Mouse (Mus musculus) embryonic facial prominence, embryonic 14.5 days (tissue): ENCODE results near the gene Serpinf1. TPM values are rescaled to one million over a fixed set of nuclear protein-coding genes. Genes with fewer than 3 reads are reported as not detected.

Source experiments
- ATAC-seq: fragments of 200-750 bp; cut with Nextera tagmentation; 2 replicates; pipeline ENCODE4 v1.8.0; 2017; ENCODE audit warnings: low read depth, moderate number of reproducible peaks, moderate TSS enrichment
- DNase-seq: peaks from one replicate; pipeline ENCODE4 v3.0.0-alpha.2; 2015; ENCODE audit warnings: low spot score
- H3K27ac ChIP-seq: fragments of 300-500 bp; sonication (generic); replicated peaks from 2 replicates; pipeline ENCODE4 v1.5.1; 2014; ENCODE audit warnings: low read depth, mild to moderate bottlenecking, low read length, moderate library complexity
- H3K27me3 ChIP-seq: fragments of 300-500 bp; sonication (generic); replicated peaks from 2 replicates; pipeline ENCODE4 v1.6.1; 2014; ENCODE audit warnings: low read length; ENCODE audit not compliant: control insufficient read depth, insufficient read depth
- H3K36me3 ChIP-seq: fragments of 300-500 bp; sonication (generic); 2 replicates; pipeline ENCODE4 v1.6.1; 2014; ENCODE audit warnings: low read length, mixed read lengths; ENCODE audit not compliant: control insufficient read depth, insufficient read depth
- H3K4me1 ChIP-seq: fragments of 300-500 bp; sonication (generic); 2 replicates; pipeline ENCODE4 v1.6.1; 2014; ENCODE audit warnings: antibody characterized with exemption, low read length; ENCODE audit not compliant: control insufficient read depth, insufficient read depth
- H3K4me2 ChIP-seq: fragments of 300-500 bp; sonication (generic); 2 replicates; pipeline ENCODE4 v1.6.1; 2014; ENCODE audit warnings: low read depth, mild to moderate bottlenecking, low read length, moderate library complexity, mixed read lengths
- H3K4me3 ChIP-seq: fragments of 300-500 bp; sonication (generic); 2 replicates; pipeline ENCODE4 v1.5.1; 2014; ENCODE audit warnings: low read depth, mild to moderate bottlenecking, low read length
- H3K9ac ChIP-seq: fragments of 300-500 bp; sonication (generic); 2 replicates; pipeline ENCODE4 v1.6.1; 2014; ENCODE audit warnings: low read depth, mild to moderate bottlenecking, low read length, moderate library complexity, mixed read lengths
- H3K9me3 ChIP-seq: fragments of 300-500 bp; sonication (generic); 2 replicates; pipeline ENCODE4 v1.6.1; 2016; ENCODE audit warnings: low read length; ENCODE audit not compliant: control insufficient read depth
- WGBS: fragments of 180-500 bp; shearing (Covaris S2); extraction: QIAGEN DNeasy Blood & Tissue Kit; methylation state at CpG from one replicate; pipeline ENCODE4 v1.1.7; 2014; 5-methylcytosine and 5-hydroxymethylcytosine counted together
- polyA plus RNA-seq: library from polyadenylated mRNA; unstranded; fragments of >200 nt; fragmentation: Nextera tagmentation; extraction: Ambion mirVana; gene quantifications from 2 replicates; pipeline ENCODE4 v1.2.1, GENCODE M21; 2014

The Serpinf1 gene
- polyA plus RNA-seq, 1 experiment from 2014 or later: 373 TPM

DNA sequence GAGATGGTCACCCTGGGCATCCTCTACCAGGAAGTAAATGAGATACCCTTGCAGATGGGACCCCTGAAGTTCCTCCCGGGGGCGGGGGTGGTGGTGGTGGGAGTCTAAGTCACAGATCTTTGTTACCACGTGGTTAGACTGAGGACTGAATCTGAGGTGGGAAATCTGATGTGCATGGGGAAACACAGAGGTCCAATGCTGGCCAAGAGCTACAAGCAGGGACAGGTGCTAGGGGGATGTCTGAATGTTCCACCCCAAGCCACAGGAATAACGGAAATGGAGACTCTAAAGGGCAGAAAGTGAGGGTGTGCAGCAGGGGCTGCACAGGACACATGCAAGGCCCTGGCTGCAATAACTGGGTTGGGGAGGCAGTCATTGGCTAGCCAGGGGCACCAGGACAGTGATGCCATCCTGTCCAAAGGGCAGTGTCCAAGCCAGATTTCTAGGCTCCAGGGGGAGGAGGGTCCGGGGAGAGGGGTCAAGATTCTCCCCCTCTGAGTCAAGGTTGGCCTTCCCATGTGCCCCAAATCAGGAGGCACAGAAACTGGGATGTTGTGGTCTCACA is 1.6 kb downstream of the Serpinf1 start:
- H3K9me3 ChIP-seq: no peaks in the 10 kb centered on the region
- WGBS: 27% methylated on average over 5 of the region's 5 CpGs
- H3K4me3 ChIP-seq: peak overlapping the region; percentile 52
- H3K27ac ChIP-seq: peak overlapping the region; percentile 70
- H3K36me3 ChIP-seq: 0 out of 2 replicates have a peak, but pooled peaks cover under 1% of the 10 kb centered on the region
- H3K4me1 ChIP-seq: peaks cover 25% of the 10 kb centered on the region
- H3K9ac ChIP-seq: peak overlapping the region; percentile 31; the same call in 1 of the 2 replicates
- ATAC-seq: no peak
- H3K4me2 ChIP-seq: peak overlapping the region; percentile 63
- DNase-seq: no peak
- no peaks in the 10 kb centered on the region for H3K27me3 ChIP-seq

DNA sequence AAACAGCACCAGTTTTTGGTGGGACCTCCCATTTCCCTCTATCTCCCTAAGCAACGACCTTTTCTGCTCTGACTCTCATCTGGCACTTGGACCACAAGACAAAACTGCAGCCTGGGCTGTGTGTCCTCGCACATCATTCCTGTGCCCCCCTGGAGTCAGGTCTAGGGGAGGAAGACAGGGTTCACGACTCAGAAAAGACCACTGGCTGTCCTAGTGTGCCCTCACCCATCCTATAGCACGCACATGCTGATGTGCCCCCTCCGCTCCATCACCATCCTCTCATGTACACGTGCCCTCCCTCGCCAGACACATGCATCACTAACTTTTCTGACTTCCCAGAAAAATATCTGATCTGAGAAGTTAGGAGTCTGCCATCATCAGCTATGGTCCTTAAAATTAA is 2.5 kb downstream of the Serpinf1 start:
- peaks cover 9% of the 10 kb centered on the region for H3K36me3 ChIP-seq
- no peak overlapping the region for H3K4me3 ChIP-seq
- no peak overlapping the region; the same call in 1 of the 2 replicates for H3K27ac ChIP-seq
- no peak for ATAC-seq
- no peaks in the 10 kb centered on the region for H3K9me3 ChIP-seq
- 86% methylated on average over 7 of the region's 7 CpGs for WGBS
- peak overlapping the region; percentile 63 for H3K4me2 ChIP-seq
- H3K4me1 ChIP-seq: peaks cover 25% of the 10 kb centered on the region
- no peaks in the 10 kb centered on the region for H3K27me3 ChIP-seq
- 0 out of 2 replicates have a peak overlapping the region, but pooled peaks have one; percentile 8 for H3K9ac ChIP-seq
- DNase-seq: no peak

DNA sequence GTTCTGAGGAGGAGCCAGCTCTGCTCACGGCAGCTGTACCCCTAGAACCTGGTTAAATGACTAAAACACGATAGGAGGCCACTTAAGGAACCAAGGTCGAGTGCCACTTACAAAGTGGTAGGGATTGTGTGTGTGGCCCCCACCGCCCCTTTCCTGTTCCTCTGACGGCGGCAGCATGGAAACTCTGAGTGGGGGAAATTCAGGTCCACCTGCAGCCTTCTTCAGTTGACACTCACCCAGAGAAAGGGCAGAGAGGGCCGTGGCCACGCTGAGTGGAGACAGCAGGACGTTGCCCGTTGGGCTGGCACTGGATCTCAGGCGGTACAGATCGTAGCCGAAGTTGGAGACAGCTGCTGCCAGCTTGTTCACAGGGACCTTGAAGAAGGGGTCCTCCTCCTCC is 6.5 kb downstream of the Serpinf1 start:
- H3K36me3 ChIP-seq: peaks cover 37% of the 10 kb centered on the region
- H3K27ac ChIP-seq: no peak overlapping the region
- H3K4me3 ChIP-seq: no peak overlapping the region
- no peaks in the 10 kb centered on the region for H3K9me3 ChIP-seq
- peaks cover 13% of the 10 kb centered on the region for H3K4me1 ChIP-seq
- no peak for DNase-seq
- no peak for ATAC-seq
- no peaks in the 10 kb centered on the region for H3K27me3 ChIP-seq
- no peak overlapping the region for H3K9ac ChIP-seq
- WGBS: 90% methylated on average over 13 of the region's 13 CpGs
- no peak overlapping the region for H3K4me2 ChIP-seq

DNA sequence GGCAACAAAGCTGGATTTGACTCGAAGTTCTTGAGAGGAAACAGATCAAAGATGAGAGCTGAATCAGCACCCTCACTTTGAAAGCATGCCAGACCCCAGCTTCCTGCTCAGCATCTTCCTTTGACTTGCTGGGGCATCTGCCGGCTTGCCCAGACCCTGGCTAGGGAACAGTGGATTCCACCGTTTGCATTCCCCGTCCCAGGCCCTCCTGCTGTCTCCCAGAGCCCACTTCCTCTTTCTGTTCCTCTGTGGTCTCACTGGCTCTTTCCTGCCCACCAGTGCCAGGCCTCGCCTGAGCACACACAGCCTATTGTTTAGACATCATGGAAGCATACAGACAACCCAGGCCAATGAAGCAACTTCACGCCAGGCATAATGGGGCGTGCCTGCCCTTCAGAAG is 7.4 kb downstream of the Serpinf1 start:
- Histone ChIP-seq H3K4me3 (no peak overlapping the region), H3K27ac (peak overlapping the region; percentile 18; the same call in 1 of the 2 replicates)

DNA sequence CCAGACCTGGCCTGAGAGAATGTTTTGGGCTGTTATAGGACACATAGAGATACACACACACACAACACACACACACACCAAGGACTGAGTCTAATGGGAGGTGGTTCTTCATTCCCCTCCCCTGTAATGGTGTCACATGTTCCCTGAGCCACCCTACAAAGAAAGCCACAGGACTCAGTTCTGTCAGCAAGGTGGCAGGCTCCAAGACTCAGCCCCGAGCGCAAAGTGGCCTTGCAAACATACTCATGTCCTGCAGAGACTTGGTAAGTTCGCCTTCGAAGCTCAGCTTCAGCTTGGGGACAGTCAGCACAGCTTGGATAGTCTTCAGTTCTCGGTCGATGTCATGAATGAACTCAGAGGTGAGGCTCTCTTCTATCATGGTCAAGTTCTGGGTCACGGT is 11.9 kb downstream of the Serpinf1 start:
- WGBS: 95% methylated on average over 7 of the region's 7 CpGs
- H3K27me3 ChIP-seq: no peaks in the 10 kb centered on the region
- H3K27ac ChIP-seq: no peak overlapping the region
- DNase-seq: no peak
- H3K4me3 ChIP-seq: no peak overlapping the region
- H3K36me3 ChIP-seq: peaks cover 42% of the 10 kb centered on the region
- H3K4me1 ChIP-seq: no peaks in the 10 kb centered on the region
- no peak for ATAC-seq
- H3K9me3 ChIP-seq: no peaks in the 10 kb centered on the region
- no peak overlapping the region for H3K9ac ChIP-seq
- no peak overlapping the region for H3K4me2 ChIP-seq

More for the DNA sequence above, 7.4 kb downstream of the Serpinf1 start:
- no peaks in the 10 kb centered on the region for H3K9me3 ChIP-seq
- no peak overlapping the region for H3K4me2 ChIP-seq
- ATAC-seq (no peak), DNase-seq (peak; percentile 20)
- peaks cover 45% of the 10 kb centered on the region for H3K36me3 ChIP-seq
- WGBS: 54% methylated on average over 7 of the region's 7 CpGs
- H3K4me1 ChIP-seq: peaks cover 4% of the 10 kb centered on the region
- H3K27me3 ChIP-seq: no peaks in the 10 kb centered on the region
- no peak overlapping the region for H3K9ac ChIP-seq

DNA sequence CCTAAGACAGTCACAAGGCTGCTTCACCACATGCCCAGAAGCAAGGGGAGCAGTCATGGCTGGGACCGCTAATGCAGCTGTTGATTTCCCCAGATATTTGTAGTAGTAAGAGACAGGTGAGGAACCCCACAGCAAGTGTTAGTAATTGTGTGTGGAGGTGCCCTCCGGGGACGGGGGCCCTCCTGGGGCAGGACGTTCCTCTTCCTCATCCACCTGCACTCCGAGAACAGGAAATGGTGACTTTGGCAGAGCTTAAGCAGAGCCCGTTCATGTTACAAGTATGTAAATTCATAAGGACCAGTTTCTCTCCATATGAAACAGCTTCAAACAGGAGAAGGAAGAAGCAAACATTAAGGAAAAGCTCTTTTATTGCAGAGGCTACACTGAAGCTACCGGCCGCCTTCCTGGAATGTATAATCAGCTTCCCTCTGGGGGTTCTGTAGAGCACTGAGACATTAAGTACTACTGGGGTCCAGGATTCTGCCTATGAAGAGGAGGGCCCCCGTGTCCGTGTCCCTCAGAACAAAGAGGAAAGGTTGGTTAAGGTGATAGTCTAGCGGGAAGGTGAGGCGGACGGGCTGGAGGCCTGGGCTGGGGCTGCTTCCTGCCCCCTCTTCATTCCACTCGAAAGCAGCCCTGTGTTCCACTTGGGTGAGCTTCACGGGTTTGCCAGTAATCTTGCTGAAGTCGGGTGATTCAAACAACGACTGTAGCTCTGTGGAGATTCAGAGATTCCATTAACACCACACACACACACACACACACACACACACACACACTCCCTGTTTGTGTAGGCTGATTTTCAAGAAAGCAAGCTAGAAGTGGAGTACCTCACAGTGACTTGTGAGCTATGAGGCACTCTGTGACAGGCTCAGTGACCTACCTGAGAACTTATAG is 12.6 kb downstream of the Serpinf1 start:
- Histone ChIP-seq H3K4me1 (no peaks in the 10 kb centered on the region), H3K4me3 (no peak overlapping the region), H3K36me3 (peaks cover 35% of the 10 kb centered on the region), H3K9me3 (no peaks in the 10 kb centered on the region), H3K4me2 (no peak overlapping the region), H3K9ac (no peak overlapping the region), H3K27me3 (no peaks in the 10 kb centered on the region), H3K27ac (no peak overlapping the region)
- WGBS: 71% methylated on average over 17 of the region's 17 CpGs
- ATAC-seq: no peak
- no peak for DNase-seq

DNA sequence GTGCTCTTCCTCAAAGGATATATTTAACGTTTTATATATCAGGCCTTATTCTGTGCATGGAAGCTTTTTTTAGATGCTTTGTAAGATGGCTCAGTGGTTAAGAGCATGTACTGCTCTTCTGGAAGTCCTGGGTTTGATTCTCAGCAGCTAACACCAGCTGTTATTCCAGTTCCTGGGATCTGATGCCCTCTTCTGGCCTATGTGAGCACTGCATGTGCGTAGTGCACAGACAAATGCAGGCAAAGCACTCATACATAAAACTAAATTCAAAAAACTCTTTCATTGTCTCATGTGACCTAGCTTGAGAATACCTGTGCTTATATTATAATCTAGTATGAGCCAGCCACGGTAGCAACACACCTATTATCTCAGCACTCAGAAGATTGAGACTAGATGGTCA is 15.6 kb downstream of the Serpinf1 start:
- 36% methylated on average over 3 of the region's 3 CpGs for WGBS
- no peak for DNase-seq
- Histone ChIP-seq H3K9me3 (no peaks in the 10 kb centered on the region), H3K4me1 (no peaks in the 10 kb centered on the region), H3K27ac (no peak overlapping the region), H3K27me3 (no peaks in the 10 kb centered on the region), H3K9ac (no peak overlapping the region), H3K36me3 (peaks cover 10% of the 10 kb centered on the region), H3K4me3 (no peak overlapping the region), H3K4me2 (no peak overlapping the region)
- ATAC-seq: no peak

DNA sequence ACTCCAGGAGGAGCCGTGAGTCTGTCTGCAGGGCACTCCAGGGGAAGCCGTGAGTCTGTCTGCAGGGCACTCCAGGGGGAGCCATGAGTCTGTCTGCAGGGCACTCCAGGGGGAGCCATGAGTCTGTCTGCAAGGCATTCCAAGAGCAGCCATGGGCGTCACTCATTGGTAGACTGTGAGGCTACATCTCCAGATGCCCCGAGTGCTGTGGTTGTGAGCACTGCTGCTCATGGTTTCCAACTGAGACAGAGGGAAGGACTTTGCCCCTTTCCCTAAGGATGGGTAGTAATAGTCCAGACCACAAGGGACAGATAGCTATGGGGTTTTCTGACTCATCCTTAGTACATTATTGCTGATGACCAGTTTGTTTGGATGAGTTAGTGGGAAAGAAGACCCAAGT is 16.4 kb downstream of the Serpinf1 start:
- Histone ChIP-seq H3K4me1 (no peaks in the 10 kb centered on the region), H3K4me3 (no peak overlapping the region), H3K9ac (no peak overlapping the region), H3K4me2 (no peak overlapping the region), H3K27me3 (no peaks in the 10 kb centered on the region), H3K36me3 (peaks cover 9% of the 10 kb centered on the region), H3K27ac (no peak overlapping the region), H3K9me3 (no peaks in the 10 kb centered on the region)
- no peak for ATAC-seq
- whole genome bisulfite sequencing: 71% methylated on average over 2 of the region's 4 CpGs
- DNase-seq: no peak
